Mouse (Mus musculus): ENCODE results near the gene Tll1. TPM values are rescaled to one million over a fixed set of nuclear protein-coding genes. Genes with fewer than 3 reads are reported as not detected.

Gene Tll1
- polyA plus RNA-seq, 1 experiment from 2014 or later: 1.4 TPM

- Histone ChIP-seq H3K27me3 (replicated peaks) (no peaks in the 10 kb centered on the region), H3K36me3 (no peaks in the 10 kb centered on the region), H3K27ac (replicated peaks) (no peak overlapping the region), H3K4me1 (no peaks in the 10 kb centered on the region), H3K9ac (no peak overlapping the region), H3K9me3 (no peaks in the 10 kb centered on the region), H3K4me3 (no peak overlapping the region), H3K4me2 (no peak overlapping the region)
- WGBS: 52% methylated on average over 2 of the region's 2 CpGs
- ATAC-seq (ENCODE audit: extremely low read depth, insufficient number of reproducible peaks, low FRiP score, low TSS enrichment): no peak
These were observed 146.2 kb downstream of the Tll1 start for GRCm38 (mm10) chr8:64059867-64060266.

DNA sequence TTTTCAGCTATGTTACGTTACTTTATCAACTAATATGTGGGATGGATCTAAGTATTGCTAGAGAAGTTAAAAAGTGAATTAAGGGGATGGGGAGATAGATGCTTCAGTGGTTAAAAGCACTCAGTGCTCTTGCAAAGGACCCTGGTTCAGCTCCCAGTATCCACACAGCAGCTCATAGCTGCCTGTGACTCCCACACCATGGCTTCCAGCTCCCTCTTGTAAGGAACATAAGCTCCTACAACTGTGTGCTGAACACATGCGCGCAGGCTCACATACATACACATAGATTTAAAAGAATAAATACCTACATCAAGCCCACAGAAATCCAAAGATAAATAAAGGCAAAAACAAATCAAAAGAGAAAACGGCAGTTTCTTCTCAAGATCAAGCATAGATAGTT is 148.5 kb downstream of the Tll1 start:
- Histone ChIP-seq H3K27ac (replicated peaks) (no peak overlapping the region), H3K4me3 (no peak overlapping the region), H3K9me3 (no peaks in the 10 kb centered on the region), H3K36me3 (no peaks in the 10 kb centered on the region), H3K4me2 (no peak overlapping the region), H3K27me3 (replicated peaks) (no peaks in the 10 kb centered on the region), H3K4me1 (no peaks in the 10 kb centered on the region), H3K9ac (no peak overlapping the region)
- 78% methylated on average over 4 of the region's 4 CpGs for WGBS
- no peak for ATAC-seq (ENCODE audit: extremely low read depth, insufficient number of reproducible peaks, low FRiP score, low TSS enrichment)

DNA sequence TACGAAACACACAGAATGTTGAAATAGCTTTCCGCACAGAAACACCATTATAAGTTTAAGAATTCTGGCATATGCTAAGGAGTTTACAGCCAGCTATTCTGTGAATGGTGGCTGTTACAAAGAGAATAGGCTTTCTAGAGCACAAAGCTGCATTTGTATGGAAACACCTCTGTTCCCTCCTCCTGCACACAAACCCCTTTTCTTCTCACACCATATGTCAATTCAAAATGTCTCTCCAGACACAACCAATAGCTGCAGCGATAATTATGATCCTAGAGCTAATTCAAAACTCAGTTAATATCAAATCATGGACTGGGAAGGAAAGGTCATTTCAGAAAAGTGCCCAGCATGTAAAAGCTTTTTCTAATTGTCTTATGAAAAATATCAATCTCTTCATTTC is 157.5 kb downstream of the Tll1 start:
- H3K4me3 ChIP-seq: no peak overlapping the region
- H3K4me1 ChIP-seq: no peaks in the 10 kb centered on the region
- H3K36me3 ChIP-seq: no peaks in the 10 kb centered on the region
- no peak overlapping the region for H3K4me2 ChIP-seq
- no peaks in the 10 kb centered on the region for H3K9me3 ChIP-seq
- no peak overlapping the region for H3K27ac ChIP-seq (replicated peaks)
- WGBS: 79% methylated on average over 3 of the region's 3 CpGs
- no peaks in the 10 kb centered on the region for H3K27me3 ChIP-seq (replicated peaks)
- H3K9ac ChIP-seq: no peak overlapping the region
- no peak for ATAC-seq (ENCODE audit: extremely low read depth, insufficient number of reproducible peaks, low FRiP score, low TSS enrichment)

DNA sequence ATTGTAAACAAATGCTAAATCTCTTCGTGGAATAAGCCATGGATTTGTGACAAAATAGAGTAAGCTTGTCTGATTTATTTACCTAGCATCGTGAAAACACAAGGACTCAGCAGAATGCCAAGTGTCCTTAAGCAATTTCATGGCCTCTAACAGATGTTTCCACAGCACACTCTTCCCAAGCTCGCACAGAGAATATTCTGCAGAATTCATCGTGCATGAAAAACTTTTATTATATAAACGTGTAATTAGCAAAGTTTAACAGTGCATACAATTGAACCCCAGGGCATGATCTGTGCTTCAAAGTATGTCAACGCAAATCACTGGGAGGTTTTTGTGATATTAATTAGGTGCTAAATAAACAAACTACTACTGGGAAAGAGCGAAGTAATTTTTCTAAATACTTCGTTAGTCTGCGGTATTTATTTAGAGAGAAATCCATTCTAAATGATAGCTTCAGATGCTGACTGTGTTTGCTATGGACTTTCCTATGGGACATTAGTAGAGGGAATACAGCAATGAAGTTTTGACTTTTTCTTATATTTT is 158.0 kb downstream of the Tll1 start:
- 70% methylated on average over 9 of the region's 9 CpGs for WGBS
- H3K4me1 ChIP-seq: no peaks in the 10 kb centered on the region
- H3K36me3 ChIP-seq: no peaks in the 10 kb centered on the region
- no peak overlapping the region for H3K27ac ChIP-seq (replicated peaks)
- H3K9ac ChIP-seq: no peak overlapping the region
- H3K4me2 ChIP-seq: no peak overlapping the region
- no peak overlapping the region for H3K4me3 ChIP-seq
- H3K9me3 ChIP-seq: no peaks in the 10 kb centered on the region
- no peak for ATAC-seq (ENCODE audit: extremely low read depth, insufficient number of reproducible peaks, low FRiP score, low TSS enrichment)
- H3K27me3 ChIP-seq (replicated peaks): no peaks in the 10 kb centered on the region

- Histone ChIP-seq H3K9me3 (no peaks in the 10 kb centered on the region), H3K27ac (replicated peaks) (no peak overlapping the region), H3K4me2 (no peak overlapping the region), H3K4me3 (no peak overlapping the region), H3K9ac (no peak overlapping the region), H3K36me3 (no peaks in the 10 kb centered on the region), H3K27me3 (replicated peaks) (no peaks in the 10 kb centered on the region), H3K4me1 (peaks cover 7% of the 10 kb centered on the region; the same call in 1 of the 2 replicates)
- no peak for ATAC-seq (ENCODE audit: extremely low read depth, insufficient number of reproducible peaks, low FRiP score, low TSS enrichment)
- 4% methylated on average over 6 of the region's 6 CpGs for WGBS
These were observed 164.7 kb downstream of the Tll1 start for GRCm38 (mm10) chr8:64041303-64041884.

GRCm38 (mm10) chr8:64030672-64031385 is 175.2 kb downstream of the Tll1 start:
- 0 out of 2 replicates have a peak, but pooled peaks cover 3% of the 10 kb centered on the region for H3K9me3 ChIP-seq
- 0 out of 2 replicates have a peak, but pooled peaks cover 4% of the 10 kb centered on the region for H3K4me1 ChIP-seq
- H3K27me3 ChIP-seq (replicated peaks): no peaks in the 10 kb centered on the region
- H3K4me3 ChIP-seq: no peak overlapping the region
- peak overlapping the region; percentile 75 for H3K27ac ChIP-seq (replicated peaks)
- no peaks in the 10 kb centered on the region for H3K36me3 ChIP-seq
- WGBS: 42% methylated on average over 4 of the region's 4 CpGs
- H3K4me2 ChIP-seq: peak overlapping the region; percentile 14; the same call in 1 of the 2 replicates
- no peak overlapping the region for H3K9ac ChIP-seq
- peak; percentile 46; the same call in 1 of the 2 replicates for ATAC-seq (ENCODE audit: extremely low read depth, insufficient number of reproducible peaks, low FRiP score, low TSS enrichment)

DNA sequence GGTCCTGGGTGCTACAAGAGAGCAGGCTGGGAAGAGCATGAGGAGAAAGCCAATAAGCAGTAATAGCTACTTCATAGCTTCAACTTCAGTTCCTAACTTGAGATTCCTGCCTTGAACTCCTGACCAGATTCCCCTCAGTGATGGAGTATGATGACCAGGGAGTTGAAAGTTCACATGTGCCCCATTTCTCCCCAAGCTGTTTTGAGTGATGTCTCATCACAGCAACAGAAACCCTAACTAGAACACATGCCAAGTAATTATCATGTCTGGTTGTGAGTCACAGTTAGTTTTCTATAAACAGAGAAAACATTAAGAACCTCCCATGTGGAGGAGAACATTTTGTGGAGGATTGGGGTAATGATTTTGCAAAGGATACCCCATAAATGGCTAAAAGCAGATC is 176.0 kb downstream of the Tll1 start:
- Histone ChIP-seq H3K27ac (replicated peaks) (peak overlapping the region; percentile 75), H3K4me3 (no peak overlapping the region), H3K36me3 (no peaks in the 10 kb centered on the region), H3K4me2 (no peak overlapping the region), H3K27me3 (replicated peaks) (no peaks in the 10 kb centered on the region), H3K4me1 (0 out of 2 replicates have a peak, but pooled peaks cover 4% of the 10 kb centered on the region), H3K9ac (no peak overlapping the region), H3K9me3 (0 out of 2 replicates have a peak, but pooled peaks cover 3% of the 10 kb centered on the region)
- ATAC-seq (ENCODE audit: extremely low read depth, insufficient number of reproducible peaks, low FRiP score, low TSS enrichment): no peak

- H3K9ac ChIP-seq: no peak overlapping the region
- 0 out of 2 replicates have a peak, but pooled peaks cover 3% of the 10 kb centered on the region for H3K9me3 ChIP-seq
- H3K4me2 ChIP-seq: no peak overlapping the region
- H3K27ac ChIP-seq (replicated peaks): no peak overlapping the region
- no peak overlapping the region for H3K4me3 ChIP-seq
- H3K4me1 ChIP-seq: 0 out of 2 replicates have a peak, but pooled peaks cover 4% of the 10 kb centered on the region
- 76% methylated on average over 3 of the region's 3 CpGs for WGBS
- ATAC-seq (ENCODE audit: extremely low read depth, insufficient number of reproducible peaks, low FRiP score, low TSS enrichment): no peak
- H3K27me3 ChIP-seq (replicated peaks): no peaks in the 10 kb centered on the region
- H3K36me3 ChIP-seq: no peaks in the 10 kb centered on the region
These were observed 176.5 kb downstream of the Tll1 start for GRCm38 (mm10) chr8:64029525-64029924.

GRCm38 (mm10) chr8:64024359-64024758 is 181.7 kb downstream of the Tll1 start:
- H3K9me3 ChIP-seq: no peaks in the 10 kb centered on the region
- H3K4me3 ChIP-seq: no peak overlapping the region
- no peaks in the 10 kb centered on the region for H3K27me3 ChIP-seq (replicated peaks)
- 75% methylated on average over 5 of the region's 5 CpGs for WGBS
- no peak overlapping the region for H3K9ac ChIP-seq
- H3K4me2 ChIP-seq: no peak overlapping the region
- H3K4me1 ChIP-seq: no peaks in the 10 kb centered on the region
- H3K27ac ChIP-seq (replicated peaks): no peak overlapping the region
- ATAC-seq (ENCODE audit: extremely low read depth, insufficient number of reproducible peaks, low FRiP score, low TSS enrichment): no peak
- no peaks in the 10 kb centered on the region for H3K36me3 ChIP-seq

DNA sequence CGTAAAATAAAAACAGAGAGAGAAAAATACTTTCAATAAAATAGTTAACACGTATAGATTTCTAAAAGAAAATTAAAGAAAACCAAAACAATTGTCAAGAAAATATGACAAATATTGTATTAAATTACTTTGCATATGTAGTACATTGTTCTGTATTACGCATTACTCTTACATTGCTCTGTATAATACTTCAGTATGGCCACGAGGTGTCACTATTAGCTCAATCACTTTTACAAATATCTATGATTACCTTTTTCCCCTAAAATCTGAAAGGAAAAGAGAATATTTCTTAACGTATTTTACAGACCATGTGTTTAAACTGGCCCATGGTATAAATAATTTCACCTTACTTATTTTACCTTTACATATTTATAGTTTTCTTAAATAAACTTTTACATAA is 182.5 kb downstream of the Tll1 start:
- Histone ChIP-seq H3K27ac (replicated peaks) (no peak overlapping the region), H3K36me3 (no peaks in the 10 kb centered on the region), H3K4me3 (no peak overlapping the region), H3K27me3 (replicated peaks) (no peaks in the 10 kb centered on the region), H3K4me1 (no peaks in the 10 kb centered on the region), H3K9ac (no peak overlapping the region), H3K9me3 (no peaks in the 10 kb centered on the region), H3K4me2 (no peak overlapping the region)
- no peak for ATAC-seq (ENCODE audit: extremely low read depth, insufficient number of reproducible peaks, low FRiP score, low TSS enrichment)
- 33% methylated on average over 5 of the region's 5 CpGs for WGBS

GRCm38 (mm10) chr8:64023027-64023426 is 183.0 kb downstream of the Tll1 start:
- Histone ChIP-seq H3K4me3 (no peak overlapping the region), H3K9me3 (no peaks in the 10 kb centered on the region), H3K36me3 (no peaks in the 10 kb centered on the region), H3K27ac (replicated peaks) (no peak overlapping the region), H3K27me3 (replicated peaks) (no peaks in the 10 kb centered on the region), H3K9ac (no peak overlapping the region), H3K4me1 (no peaks in the 10 kb centered on the region), H3K4me2 (no peak overlapping the region)
- ATAC-seq (ENCODE audit: extremely low read depth, insufficient number of reproducible peaks, low FRiP score, low TSS enrichment): no peak
- 84% methylated on average over 2 of the region's 2 CpGs for WGBS
